Mouse (Mus musculus) cerebellum, adult 11 months (tissue): ENCODE measurements around the gene Vezt.

ENCODE experiments used
- DNase-seq: peaks from one replicate; pipeline ENCODE4 v3.0.0; 2022

The Vezt gene

DNA sequence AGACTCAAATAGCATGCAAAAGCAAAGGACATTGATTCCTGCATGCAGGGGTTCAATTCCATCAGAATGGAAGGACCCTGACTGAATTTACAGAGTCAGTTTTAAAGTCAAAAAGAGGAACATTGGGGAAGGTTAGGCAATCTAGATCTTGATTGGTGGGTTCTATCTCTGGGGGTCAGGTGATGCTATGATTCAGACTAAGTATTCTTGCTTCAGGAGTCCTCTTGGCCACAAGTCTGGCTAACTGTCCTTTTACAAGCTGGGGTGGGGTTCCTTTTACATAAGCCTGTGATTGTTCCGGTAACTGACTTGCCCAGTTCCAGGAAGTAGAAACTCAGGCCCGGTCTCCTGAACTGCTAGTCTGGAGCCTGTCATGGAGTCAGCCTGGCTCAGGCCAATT is 85.7 kb downstream of the Vezt start:
- DNase-seq: no peak

DNA sequence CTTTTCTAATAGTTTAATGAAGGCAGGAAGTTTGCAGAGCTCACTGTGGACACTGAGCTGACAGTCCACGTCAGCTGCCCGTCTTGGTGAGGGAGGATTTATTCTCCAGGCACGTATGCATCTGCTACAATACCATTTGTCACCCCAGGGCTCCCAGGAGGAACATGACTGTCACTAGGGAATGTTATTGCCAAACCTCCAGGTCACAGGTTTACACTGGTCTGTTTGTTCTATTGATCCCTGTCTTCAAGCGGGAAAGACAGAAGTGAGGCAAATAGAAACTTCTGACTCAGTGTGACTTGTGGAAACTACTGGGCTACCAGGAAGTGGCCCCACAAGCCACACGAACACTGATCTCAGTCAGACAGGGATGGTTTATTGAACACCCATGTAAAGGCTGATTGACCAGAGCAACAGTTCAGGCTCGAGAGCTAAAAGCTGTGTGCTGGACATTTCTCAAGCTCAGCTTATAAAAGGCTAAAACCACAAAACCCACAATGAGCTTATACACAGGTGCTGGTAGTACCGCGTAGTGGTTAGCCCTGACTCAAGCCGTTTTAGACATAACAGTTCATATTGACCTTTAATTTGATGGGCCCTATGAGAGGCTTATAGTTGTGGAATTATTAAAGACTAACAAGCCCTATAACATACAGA is 89.6 kb downstream of the Vezt start:
- no peak for DNase-seq

DNA sequence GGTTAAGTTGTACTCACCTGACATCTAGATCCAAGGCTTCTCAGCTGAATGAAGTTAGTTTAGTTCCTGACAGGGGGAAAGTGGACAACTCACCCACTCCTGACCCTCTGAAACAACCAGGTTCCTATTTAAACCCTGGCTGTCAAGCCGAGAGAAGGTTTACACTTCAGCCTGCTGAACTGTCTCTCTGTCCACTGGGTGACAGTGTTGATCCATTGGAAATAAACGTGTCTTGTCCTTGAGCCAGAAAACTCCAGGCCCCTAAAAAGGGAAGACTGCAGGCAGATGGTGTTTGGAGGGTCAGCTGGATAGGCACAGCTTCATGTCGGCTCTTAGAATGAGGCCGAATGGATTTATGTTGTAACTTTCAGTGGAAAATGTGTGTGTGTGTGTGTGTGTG is 90.3 kb downstream of the Vezt start:
- peak; percentile 32 for DNase-seq

DNA sequence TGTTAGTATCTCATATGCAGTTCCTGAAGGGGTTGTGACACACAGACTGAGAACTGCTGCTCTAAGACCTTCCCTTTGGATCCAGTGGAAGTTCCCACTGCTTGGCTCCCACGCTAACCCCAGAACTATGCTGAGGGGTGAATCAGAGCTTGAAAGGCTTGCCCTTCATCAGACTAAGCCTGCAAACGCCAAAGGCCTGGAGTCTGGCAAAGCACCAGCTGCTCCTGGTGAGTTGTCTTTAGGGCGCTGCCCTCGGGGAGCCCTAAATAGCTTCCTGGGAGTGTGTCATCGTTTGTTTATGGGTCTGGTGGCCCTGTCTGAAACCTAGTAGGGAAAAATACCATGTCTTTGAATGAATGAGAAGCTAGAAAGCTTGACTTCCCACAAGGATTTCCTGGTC is 91.4 kb downstream of the Vezt start:
- DNase-seq: no peak

DNA sequence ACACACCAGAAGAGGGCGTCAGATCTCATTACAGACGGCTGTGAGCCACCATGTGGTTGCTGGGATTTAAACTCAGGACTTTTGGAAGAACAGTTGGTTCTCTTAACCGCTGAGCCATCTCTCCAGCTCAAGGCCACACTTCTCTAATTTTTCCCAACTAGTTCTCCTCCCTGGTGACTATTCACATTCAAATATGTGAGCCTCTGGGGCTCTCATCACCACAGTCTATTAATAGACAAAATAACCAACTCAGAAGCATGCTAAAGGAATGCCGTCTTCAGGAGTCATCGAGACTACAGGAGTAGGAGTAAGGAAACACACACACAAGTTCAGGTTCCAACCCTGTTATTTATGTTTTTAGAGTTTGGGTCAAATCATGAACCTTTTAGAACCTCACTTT is 95.3 kb downstream of the Vezt start:
- DNase-seq: no peak

DNA sequence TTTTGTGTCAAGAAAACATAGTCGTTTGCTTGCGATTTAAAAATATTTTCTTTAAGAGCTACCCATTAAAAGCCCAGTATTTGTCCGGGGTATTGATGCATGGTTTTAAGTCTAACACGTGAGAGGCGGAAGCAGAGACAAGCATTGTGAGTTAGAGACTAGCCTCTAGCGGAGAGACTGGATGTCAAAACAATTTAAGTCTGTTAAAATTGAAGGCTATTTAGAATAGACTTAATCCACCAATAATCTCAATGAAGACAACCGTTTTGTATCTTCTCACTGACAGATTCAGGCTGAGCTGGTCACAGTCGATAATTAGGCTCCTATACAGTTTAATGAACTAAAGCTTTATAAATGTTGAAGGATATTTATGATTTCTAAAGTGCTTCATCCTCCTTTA is 95.9 kb downstream of the Vezt start:
- no peak for DNase-seq

DNA sequence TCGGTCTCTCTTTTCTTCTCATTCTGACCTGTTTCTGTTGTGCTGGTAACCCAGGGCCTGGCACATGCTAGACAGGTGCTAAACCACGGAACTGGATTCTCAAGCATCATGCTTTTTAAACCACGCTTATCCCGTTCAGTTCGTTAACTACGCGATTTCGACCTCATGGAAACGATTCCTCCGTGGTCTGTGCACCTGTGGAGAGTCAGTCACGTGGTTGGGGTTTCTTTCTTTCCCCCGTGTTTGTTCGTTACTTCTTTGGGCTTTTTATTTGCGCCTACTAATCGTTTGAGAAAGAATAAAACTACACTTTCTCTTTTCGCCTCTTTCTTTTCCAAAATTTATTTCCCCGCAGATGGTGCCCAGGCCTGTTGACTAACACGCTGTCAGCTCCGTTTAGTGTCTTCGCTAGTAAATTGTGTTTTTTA is 96.8 kb downstream of the Vezt start:
- DNase-seq: peak; percentile 9

DNA sequence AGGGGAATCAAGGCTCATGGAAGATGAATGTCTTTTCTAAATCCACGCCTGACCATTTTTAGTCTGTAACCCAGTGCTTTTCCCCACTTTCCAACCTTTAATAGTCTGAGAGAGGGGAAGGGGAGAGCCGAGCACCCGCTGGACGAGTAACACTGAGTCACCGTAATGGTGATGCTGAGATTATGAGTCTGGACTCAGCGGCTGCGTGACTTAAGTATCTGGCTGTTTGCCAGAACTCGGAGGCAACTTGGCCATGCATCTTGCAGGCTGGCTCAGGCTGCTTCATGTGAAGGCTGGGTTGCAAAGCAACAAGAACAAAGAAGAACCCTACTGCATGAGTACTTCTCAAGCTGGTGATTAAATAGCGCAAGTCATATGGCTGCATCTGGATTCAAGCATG is 101.6 kb downstream of the Vezt start:
- DNase-seq: no peak

DNA sequence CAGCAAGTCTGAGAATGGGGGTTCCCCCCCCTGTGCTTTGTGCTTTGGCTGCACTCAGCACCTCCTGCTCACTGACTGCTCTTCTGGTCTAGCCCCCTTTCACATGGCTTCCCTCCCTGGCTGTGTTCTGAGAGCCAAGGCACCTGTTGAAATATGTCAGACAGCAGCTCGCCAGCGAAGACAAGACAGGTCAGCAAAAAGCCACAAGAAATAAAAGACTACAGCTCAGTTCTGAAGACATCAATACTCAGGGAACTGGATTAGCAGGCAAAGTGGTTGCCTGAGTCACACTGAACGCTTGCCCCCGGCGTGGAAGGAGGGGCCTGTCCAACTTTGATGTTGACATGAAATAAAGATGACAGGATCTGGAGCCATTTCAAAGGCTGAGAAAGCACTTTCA is 102.8 kb downstream of the Vezt start:
- DNase-seq: no peak

DNA sequence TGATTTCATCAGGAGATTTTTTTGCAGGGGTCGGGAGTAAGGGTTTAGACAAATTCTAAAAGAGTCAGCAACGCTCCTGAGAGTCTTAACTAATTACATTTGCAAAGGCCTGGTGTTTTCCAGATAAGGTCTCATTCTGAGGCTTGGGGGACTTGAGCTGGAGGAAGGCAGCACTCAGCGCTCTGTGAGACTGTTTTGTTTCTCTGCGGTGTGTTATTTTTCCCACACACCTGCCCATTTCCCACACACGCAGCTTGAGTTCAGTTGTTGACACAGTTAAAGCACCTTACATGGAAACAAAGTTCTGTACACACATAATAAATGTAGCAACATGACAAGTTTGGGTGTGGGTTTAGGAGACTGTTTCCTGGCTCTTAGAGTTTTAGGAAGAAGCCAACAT is 103.6 kb downstream of the Vezt start:
- no peak for DNase-seq

DNA sequence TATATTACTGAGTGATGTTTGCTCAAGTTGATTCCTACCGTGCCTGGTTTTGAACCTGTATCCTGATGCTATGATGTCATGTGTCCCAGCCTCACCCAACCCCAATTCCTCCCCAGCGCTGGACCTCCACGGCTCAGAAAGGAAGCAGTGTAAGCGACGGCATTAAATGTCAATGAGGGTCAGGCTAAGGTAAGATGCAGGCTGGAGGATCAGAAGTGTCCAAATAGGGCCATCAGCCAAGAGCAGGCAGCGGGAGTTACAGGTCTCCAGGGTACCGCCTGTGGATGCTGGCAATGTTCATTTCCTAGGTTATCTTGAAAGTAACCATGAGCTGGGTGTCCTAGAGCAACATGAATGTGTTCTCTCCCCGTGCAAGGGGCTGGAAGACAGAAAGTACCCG is 104.2 kb downstream of the Vezt start:
- no peak for DNase-seq

DNA sequence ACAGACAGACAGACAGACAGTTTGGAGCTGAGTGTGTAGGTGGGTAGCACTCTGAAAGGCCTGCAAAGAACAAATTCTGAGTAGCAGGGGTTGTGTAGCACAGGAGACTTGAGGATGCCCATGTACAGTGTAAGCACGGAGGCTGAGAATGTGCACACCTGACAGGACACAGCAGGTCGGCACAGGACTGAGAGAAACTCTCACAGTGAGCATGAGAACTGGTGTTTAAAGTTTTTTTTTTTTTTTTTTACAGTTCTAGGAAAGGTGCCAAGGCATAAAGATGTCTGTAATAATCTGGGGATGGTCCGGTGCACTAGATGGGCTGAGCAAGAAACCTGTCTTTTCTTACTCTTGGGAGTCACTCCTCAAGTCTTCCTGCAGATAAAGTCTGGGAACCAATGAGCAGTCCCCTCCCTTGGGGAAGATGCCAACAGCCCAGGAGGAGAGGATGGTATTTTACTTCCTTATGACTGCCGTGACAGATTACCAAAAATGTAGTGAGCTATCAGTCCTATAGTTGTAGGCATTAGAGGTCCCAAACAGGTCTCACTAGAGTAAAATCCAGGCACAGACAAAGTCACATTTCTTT is 105.3 kb downstream of the Vezt start:
- no peak for DNase-seq

DNA sequence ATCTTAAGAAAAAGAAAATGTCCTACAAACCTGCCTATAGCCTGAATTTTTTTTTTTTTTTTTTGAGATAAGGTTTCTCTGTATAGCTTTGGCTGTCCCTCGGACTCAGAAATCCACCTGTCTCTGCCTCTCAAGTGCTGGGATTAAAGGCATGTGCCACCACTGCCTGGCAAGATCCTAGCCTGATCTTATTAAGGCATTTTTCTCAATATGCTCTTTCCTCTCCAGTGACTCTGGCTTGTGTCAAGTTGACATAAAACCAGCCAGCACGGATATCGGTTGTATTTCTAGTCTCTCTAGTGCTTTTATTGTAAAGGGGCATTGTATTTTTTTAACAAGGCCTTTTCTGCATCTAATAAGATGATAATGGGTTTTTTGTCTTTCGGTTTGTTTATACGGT is 111.0 kb downstream of the Vezt start:
- no peak for DNase-seq

DNA sequence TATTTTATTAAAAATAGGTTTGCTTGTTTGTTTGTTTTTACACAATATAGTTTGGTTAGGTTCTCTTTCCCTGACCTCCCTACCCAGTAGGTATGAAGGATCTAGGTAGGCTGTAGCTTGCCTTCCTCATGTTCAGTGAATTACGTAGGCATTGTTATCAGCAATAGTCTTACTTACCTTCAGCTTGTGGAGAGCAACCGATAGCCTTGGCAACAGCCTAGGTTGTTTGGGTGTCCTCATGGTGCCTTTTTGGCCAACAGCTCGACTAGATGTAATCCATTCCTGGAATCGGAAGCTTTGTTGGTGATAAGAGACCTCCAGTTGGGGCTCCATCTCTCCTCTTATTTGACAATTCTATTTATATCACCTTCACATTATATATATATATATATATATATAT is 114.5 kb downstream of the Vezt start:
- no peak for DNase-seq

DNA sequence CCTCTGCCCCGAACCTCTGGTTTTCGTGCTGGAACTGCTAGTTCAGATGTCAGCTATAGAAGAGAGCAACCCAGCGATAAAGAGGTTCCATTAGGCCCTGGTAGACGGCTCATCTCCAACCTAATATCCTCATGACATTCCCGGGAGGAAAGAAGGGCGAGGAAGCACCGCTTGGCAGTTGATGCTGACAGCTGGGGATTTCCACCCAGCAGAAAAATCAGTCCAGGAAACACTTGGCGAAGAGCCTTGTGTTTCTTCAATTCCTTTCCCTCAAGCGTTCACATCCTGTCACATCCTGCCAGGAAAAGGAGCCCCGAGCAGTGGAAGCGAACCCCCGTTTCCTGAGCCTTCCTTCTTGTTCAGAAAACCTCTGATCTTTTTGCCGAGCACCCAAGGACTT is 116.4 kb downstream of the Vezt start:
- peak; percentile 13 for DNase-seq

DNA sequence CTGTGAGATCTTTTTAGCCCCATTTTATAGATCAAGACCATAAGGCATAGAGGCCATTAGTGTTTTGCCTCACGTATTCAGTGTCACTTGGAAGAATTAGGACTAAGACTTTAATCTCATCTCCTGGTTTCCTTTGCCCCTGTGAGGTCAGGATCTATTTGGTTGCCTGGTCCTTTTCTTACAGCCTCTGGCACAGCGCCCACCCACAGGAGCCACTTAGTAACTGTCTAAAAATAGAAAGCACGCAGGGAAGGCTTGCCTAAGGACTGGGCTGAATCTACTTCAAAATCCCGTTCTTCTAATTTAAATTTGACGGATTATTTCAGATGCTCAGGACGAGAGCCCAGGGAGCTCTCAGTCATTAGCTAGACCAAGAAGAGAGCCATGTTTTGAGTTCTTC is 116.9 kb downstream of the Vezt start:
- DNase-seq: no peak

DNA sequence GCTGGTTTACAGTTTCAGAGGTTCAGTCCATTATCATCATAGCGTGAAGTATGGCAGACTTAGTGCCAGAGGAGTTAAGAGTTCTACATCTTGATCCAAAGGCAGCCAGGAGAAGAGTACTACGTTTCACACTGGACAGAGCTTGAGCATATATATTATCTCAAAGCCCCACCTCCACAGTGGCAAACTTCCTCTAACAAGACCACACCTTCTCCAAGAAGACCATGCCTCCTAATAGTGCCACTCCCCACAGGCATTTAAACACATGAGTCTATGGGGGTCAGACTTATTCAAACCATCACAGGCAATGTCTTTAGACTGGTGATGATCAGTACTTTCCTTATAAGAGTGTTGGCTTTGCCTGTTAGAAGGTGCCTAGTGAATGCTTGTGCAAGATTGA is 117.5 kb downstream of the Vezt start:
- DNase-seq: no peak

DNA sequence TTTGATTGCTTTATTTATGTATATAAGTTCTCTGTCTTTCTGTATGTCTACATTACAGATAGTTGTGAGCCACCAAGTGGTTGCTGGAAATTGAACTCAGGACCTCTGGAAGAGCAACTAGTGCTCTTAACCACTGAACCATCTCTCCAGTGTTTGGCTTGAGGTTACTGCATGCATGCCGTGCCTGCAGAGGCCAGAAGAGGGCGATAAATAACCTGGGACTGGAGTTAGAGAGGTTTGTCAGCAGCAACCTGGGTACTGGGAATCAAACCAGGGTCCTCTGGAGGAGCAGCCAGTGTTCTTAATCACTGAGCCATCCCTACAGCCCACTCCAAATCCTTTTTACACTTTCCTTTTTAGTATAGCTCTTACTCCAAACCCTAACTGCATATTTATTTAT is 118.8 kb downstream of the Vezt start:
- no peak for DNase-seq

DNA sequence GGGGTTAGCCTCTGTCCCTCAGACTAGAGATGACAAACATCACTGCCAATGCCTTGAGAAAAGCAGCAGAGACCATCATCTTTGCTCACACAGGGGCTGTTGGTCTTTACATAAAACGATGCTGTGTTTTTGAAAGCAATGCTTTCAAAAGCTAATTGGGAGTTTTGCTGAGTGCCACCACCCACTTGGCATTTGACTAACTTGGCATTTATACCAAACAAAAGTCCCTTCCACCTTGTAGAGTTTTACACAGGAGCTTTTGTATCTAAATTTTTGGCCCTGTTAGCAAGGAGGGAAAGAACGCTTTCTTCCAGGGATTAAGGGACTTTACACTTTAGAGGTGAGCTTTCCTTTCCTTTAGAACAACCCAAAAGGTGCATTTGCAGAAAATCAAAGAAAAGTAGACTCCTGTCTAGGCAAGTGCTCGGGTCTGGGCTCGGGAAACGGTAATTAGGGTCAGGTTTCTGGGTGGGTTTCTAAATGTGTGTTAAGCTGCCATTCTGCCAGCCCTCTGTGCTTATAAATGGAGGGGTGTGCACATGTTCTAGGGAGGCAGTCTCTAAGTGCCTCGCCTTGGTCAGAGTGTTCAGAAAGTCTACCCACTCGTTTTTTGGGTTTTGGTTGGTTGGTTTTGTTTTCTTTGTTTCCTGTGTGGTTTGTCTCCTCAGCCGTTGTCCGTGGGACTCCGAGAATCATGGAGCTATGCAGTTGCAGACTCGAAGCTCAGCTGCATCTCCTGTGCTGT is 119.9 kb downstream of the Vezt start:
- DNase-seq: no peak

DNA sequence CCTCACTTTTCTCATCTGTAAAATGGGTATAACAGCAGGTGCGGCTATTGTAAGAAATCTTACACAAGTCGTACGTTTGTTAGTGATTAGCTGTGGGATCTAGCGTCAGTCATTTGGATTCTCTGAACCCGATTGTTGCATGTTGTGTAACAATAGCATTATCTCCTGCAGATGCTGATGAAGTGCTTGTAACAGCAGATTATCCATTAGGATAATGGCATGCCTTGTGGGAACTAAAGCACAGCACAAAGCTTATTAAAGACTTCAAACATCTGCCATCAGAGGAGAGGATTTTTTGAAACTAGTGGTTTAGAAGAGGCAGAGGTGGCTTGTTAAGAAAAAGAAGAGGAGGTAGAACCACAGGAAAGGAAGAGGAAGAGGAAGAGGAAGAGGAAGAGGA is 122.1 kb downstream of the Vezt start:
- DNase-seq: no peak

DNA sequence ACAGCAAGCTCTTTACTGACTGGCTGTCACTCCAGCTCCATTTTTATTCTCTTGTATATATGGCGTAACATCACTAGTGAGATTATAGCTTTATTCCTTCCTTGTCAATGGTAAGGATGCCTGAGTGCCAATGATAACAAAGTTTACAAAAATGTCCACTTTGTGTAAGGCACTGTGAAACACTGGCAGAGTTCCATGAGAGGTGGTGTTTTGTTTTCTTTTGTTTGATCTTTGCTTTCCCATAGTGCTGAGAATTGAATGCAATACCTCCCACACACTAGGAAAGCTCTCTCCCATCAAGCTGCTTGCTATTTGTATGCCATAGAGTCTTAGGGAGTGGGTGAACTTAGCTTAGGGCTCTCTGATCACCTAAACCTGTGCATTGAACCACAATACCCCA is 122.7 kb downstream of the Vezt start:
- DNase-seq: no peak

DNA sequence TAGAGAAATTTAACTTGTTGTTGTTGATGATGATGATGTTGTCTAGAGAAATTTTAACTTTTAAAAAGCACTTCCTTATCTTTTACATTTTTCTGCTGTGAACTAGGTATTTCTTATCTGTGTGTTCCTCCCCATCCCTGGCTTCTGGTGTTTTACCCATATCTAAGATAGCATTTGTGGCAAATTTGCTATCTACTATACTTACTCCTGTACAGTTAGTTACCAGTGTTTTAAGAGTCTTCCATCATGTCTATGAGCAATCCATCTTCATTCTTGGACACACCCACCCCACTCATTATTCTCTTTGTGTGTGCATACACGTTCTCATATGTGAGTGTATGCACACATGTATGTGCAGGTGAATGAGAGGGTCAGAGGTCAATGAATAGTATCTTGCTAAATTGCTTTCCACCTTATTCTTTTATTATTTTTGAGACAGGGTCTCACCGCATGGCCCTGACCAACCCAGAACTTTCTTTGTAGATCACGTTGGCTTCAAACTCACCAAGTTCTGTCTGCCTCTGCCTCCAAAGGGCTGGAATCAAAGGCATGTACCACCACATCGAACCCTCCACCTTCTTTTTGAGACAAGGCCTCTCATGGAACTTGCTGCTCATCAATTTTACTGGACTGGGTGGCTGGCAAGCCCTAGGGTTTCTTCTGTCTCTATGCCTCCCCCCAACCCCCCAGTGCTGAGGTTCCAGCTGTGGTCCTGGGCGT is 123.3 kb downstream of the Vezt start:
- DNase-seq: no peak

DNA sequence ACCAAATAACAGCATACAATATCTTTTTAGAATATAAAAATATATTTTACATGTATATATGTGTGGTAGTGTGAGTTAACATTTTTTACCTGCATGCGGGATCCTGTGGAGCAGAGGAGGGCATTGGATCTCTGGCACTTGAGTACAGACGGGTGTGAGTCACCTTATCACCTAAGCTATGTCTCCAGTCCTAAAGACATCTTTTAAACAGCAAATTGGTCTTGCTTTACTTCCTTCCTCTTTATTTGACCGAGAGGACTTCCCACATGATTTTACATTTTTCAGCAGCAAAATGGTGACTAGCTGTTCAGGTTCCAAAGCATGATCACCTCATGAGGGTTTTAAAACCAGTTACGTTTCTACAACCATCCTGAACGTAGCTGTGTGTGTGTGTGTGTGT is 124.3 kb downstream of the Vezt start:
- no peak for DNase-seq
